Mouse (Mus musculus): Measurements from ENCODE around the gene Vmn1r207-ps. TPM values are rescaled to one million over a fixed set of nuclear protein-coding genes. Genes with fewer than 3 reads are reported as not detected.
"Not testable (repeated sequence)": the region's sequence is repeated elsewhere in the genome, so short reads cannot be mapped to it uniquely, and the experiment has no call there.

Vmn1r207-ps gene
- polyA plus RNA-seq (2012; rRNA removed) (not detected in 2 replicates), polyA plus RNA-seq (2014; fragmentation: Nextera tagmentation; extraction: Ambion mirVana) (not detected in 2 replicates)

- not testable (repeated sequence) for H3K27me3 ChIP-seq (ENCODE audit: control insufficient read depth, insufficient read depth, low read length); H3K4me3 ChIP-seq (replicated peaks; ENCODE audit: low read length); H3K9me3 ChIP-seq (ENCODE audit: control insufficient read depth, low read length); DNase-seq (ENCODE audit: low spot score); H3K4me1 ChIP-seq (ENCODE audit: control insufficient read depth, insufficient read depth, low read length); ATAC-seq (ENCODE audit: low FRiP score, low read depth); H3K4me2 ChIP-seq (replicated peaks; ENCODE audit: low read depth, low read length, severe bottlenecking); H3K27ac ChIP-seq (replicated peaks; ENCODE audit: low read depth, low read length); H3K9ac ChIP-seq (ENCODE audit: low read depth, low read length, severe bottlenecking); H3K36me3 ChIP-seq (ENCODE audit: control insufficient read depth, insufficient read depth, low read length)
Measured at GRCm38 (mm10) chr13:22729529-22729928, at the start of gene Vmn1r207-ps. TSS of gene Vmn1r207-ps (minus strand) at chr13:22729629.

GRCm38 (mm10) chr13:22777300-22777699, 47.9 kb upstream of the Vmn1r207-ps start, which contains the start of gene Vmn1r208:
TSS of gene Vmn1r208 (minus strand) at chr13:22777400.
- no CpG with 5 or more reads among the region's 7 CpGs for WGBS

GRCm38 (mm10) chr13:22771592-22771991, 42.2 kb upstream of the Vmn1r207-ps start:
- H3K4me3 ChIP-seq (replicated peaks; ENCODE audit: low read length); H3K27ac ChIP-seq (replicated peaks; ENCODE audit: low read depth, low read length); H3K9me3 ChIP-seq (ENCODE audit: control insufficient read depth, low read length); ATAC-seq (ENCODE audit: low FRiP score, low read depth); DNase-seq (ENCODE audit: low spot score); H3K36me3 ChIP-seq (ENCODE audit: control insufficient read depth, insufficient read depth, low read length); H3K27me3 ChIP-seq (ENCODE audit: control insufficient read depth, insufficient read depth, low read length); H3K9ac ChIP-seq (ENCODE audit: low read depth, low read length, severe bottlenecking); H3K4me1 ChIP-seq (ENCODE audit: control insufficient read depth, insufficient read depth, low read length); H3K4me2 ChIP-seq (replicated peaks; ENCODE audit: low read depth, low read length, severe bottlenecking): not testable (repeated sequence)
- 70% methylated on average over 1 of the region's 2 CpGs for WGBS

More at GRCm38 (mm10) chr13:22777300-22777699, 47.9 kb upstream of the Vmn1r207-ps start, which contains the start of gene Vmn1r208:
- not testable (repeated sequence) for H3K4me2 ChIP-seq (replicated peaks; ENCODE audit: low read depth, low read length, severe bottlenecking); ATAC-seq (ENCODE audit: low FRiP score, low read depth); H3K4me1 ChIP-seq (ENCODE audit: control insufficient read depth, insufficient read depth, low read length); H3K36me3 ChIP-seq (ENCODE audit: control insufficient read depth, insufficient read depth, low read length); DNase-seq (ENCODE audit: low spot score); H3K27ac ChIP-seq (replicated peaks; ENCODE audit: low read depth, low read length); H3K4me3 ChIP-seq (replicated peaks; ENCODE audit: low read length); H3K9ac ChIP-seq (ENCODE audit: low read depth, low read length, severe bottlenecking); H3K27me3 ChIP-seq (ENCODE audit: control insufficient read depth, insufficient read depth, low read length); H3K9me3 ChIP-seq (ENCODE audit: control insufficient read depth, low read length)

GRCm38 (mm10) chr13:22747524-22747923, 18.1 kb upstream of the Vmn1r207-ps start:
- H3K4me1 ChIP-seq (ENCODE audit: control insufficient read depth, insufficient read depth, low read length): no peaks in the 10 kb centered on the region
- ATAC-seq (ENCODE audit: low FRiP score, low read depth) (no peak), DNase-seq (ENCODE audit: low spot score) (no peak)
- no peaks in the 10 kb centered on the region for H3K27me3 ChIP-seq (ENCODE audit: control insufficient read depth, insufficient read depth, low read length)
- H3K4me2 ChIP-seq (replicated peaks; ENCODE audit: low read depth, low read length, severe bottlenecking): no peak overlapping the region
- no peaks in the 10 kb centered on the region for H3K36me3 ChIP-seq (ENCODE audit: control insufficient read depth, insufficient read depth, low read length)
- no peaks in the 10 kb centered on the region for H3K9me3 ChIP-seq (ENCODE audit: control insufficient read depth, low read length)
- no peak overlapping the region for H3K9ac ChIP-seq (ENCODE audit: low read depth, low read length, severe bottlenecking)
- no peak overlapping the region for H3K27ac ChIP-seq (replicated peaks; ENCODE audit: low read depth, low read length)
- no peak overlapping the region for H3K4me3 ChIP-seq (replicated peaks; ENCODE audit: low read length)
- no peak for TF ChIP-seq POLR2A (IDR thresholded peaks at IDR 0.05; ENCODE audit: borderline replicate concordance, extremely low read depth, insufficient read depth, insufficient read length)

GRCm38 (mm10) chr13:22706947-22707346, 22.5 kb downstream of the Vmn1r207-ps start:
- H3K36me3 ChIP-seq (ENCODE audit: control insufficient read depth, insufficient read depth, low read length); H3K9ac ChIP-seq (ENCODE audit: low read depth, low read length, severe bottlenecking); ATAC-seq (ENCODE audit: low FRiP score, low read depth); H3K4me2 ChIP-seq (replicated peaks; ENCODE audit: low read depth, low read length, severe bottlenecking); H3K27ac ChIP-seq (replicated peaks; ENCODE audit: low read depth, low read length); H3K4me1 ChIP-seq (ENCODE audit: control insufficient read depth, insufficient read depth, low read length); H3K9me3 ChIP-seq (ENCODE audit: control insufficient read depth, low read length); H3K27me3 ChIP-seq (ENCODE audit: control insufficient read depth, insufficient read depth, low read length); DNase-seq (ENCODE audit: low spot score); H3K4me3 ChIP-seq (replicated peaks; ENCODE audit: low read length): not testable (repeated sequence)

GRCm38 (mm10) chr13:22702951-22703350, 26.5 kb downstream of the Vmn1r207-ps start:
- H3K4me1 ChIP-seq (ENCODE audit: control insufficient read depth, insufficient read depth, low read length); H3K27ac ChIP-seq (replicated peaks; ENCODE audit: low read depth, low read length); H3K9ac ChIP-seq (ENCODE audit: low read depth, low read length, severe bottlenecking); DNase-seq (ENCODE audit: low spot score); H3K9me3 ChIP-seq (ENCODE audit: control insufficient read depth, low read length); H3K36me3 ChIP-seq (ENCODE audit: control insufficient read depth, insufficient read depth, low read length); H3K4me2 ChIP-seq (replicated peaks; ENCODE audit: low read depth, low read length, severe bottlenecking); H3K27me3 ChIP-seq (ENCODE audit: control insufficient read depth, insufficient read depth, low read length); ATAC-seq (ENCODE audit: low FRiP score, low read depth); H3K4me3 ChIP-seq (replicated peaks; ENCODE audit: low read length): not testable (repeated sequence)
- 58% methylated on average over 2 of the region's 2 CpGs for WGBS

Other genes with a start within 250 kb of the Vmn1r207-ps start
- gene Vmn1r202, start 224.2 kb downstream of the Vmn1r207-ps start, polyA plus RNA-seq (2012; rRNA removed): 0.01 TPM in 2 replicates
- gene Vmn1r202, start 224.2 kb downstream of the Vmn1r207-ps start, polyA plus RNA-seq (2014; fragmentation: Nextera tagmentation; extraction: Ambion mirVana): not detected in 2 replicates
- not detected in 2 replicates for gene Vmn1r203, start 211.5 kb downstream of the Vmn1r207-ps start, polyA plus RNA-seq (2012; rRNA removed)
- gene Vmn1r203, start 211.5 kb downstream of the Vmn1r207-ps start, polyA plus RNA-seq (2014; fragmentation: Nextera tagmentation; extraction: Ambion mirVana): not detected in 2 replicates
- gene Vmn1r204, start 176.4 kb downstream of the Vmn1r207-ps start, polyA plus RNA-seq (2012; rRNA removed): not detected in 2 replicates
- gene Vmn1r204, start 176.4 kb downstream of the Vmn1r207-ps start, polyA plus RNA-seq (2014; fragmentation: Nextera tagmentation; extraction: Ambion mirVana): not detected in 2 replicates
- gene Vmn1r205, start 136.6 kb downstream of the Vmn1r207-ps start, polyA plus RNA-seq (2012; rRNA removed): not detected in 2 replicates
- gene Vmn1r205, start 136.6 kb downstream of the Vmn1r207-ps start, polyA plus RNA-seq (2014; fragmentation: Nextera tagmentation; extraction: Ambion mirVana): not detected in 2 replicates
- not detected in 2 replicates for gene Vmn1r206, start 105.4 kb downstream of the Vmn1r207-ps start, polyA plus RNA-seq (2012; rRNA removed)
- gene Vmn1r206, start 105.4 kb downstream of the Vmn1r207-ps start, polyA plus RNA-seq (2014; fragmentation: Nextera tagmentation; extraction: Ambion mirVana): not detected in 2 replicates
- gene Vmn1r208, start 47.8 kb upstream of the Vmn1r207-ps start, polyA plus RNA-seq (2012; rRNA removed): not detected in 2 replicates
- gene Vmn1r208, start 47.8 kb upstream of the Vmn1r207-ps start, polyA plus RNA-seq (2014; fragmentation: Nextera tagmentation; extraction: Ambion mirVana): not detected in 2 replicates
- gene Vmn1r209, start 80.1 kb upstream of the Vmn1r207-ps start, polyA plus RNA-seq (2012; rRNA removed): not detected in 2 replicates
- not detected in 2 replicates for gene Vmn1r209, start 80.1 kb upstream of the Vmn1r207-ps start, polyA plus RNA-seq (2014; fragmentation: Nextera tagmentation; extraction: Ambion mirVana)
- gene Vmn1r210, start 101.7 kb upstream of the Vmn1r207-ps start, polyA plus RNA-seq (2012; rRNA removed): not detected in 2 replicates
- not detected in 2 replicates for gene Vmn1r210, start 101.7 kb upstream of the Vmn1r207-ps start, polyA plus RNA-seq (2014; fragmentation: Nextera tagmentation; extraction: Ambion mirVana)
- gene Vmn1r211, start 127.9 kb upstream of the Vmn1r207-ps start, polyA plus RNA-seq (2012; rRNA removed): not detected in 2 replicates
- not detected in 2 replicates for gene Vmn1r211, start 127.9 kb upstream of the Vmn1r207-ps start, polyA plus RNA-seq (2014; fragmentation: Nextera tagmentation; extraction: Ambion mirVana)
- gene Vmn1r212, start 154.6 kb upstream of the Vmn1r207-ps start, polyA plus RNA-seq (2012; rRNA removed): not detected in 2 replicates
- gene Vmn1r212, start 154.6 kb upstream of the Vmn1r207-ps start, polyA plus RNA-seq (2014; fragmentation: Nextera tagmentation; extraction: Ambion mirVana): not detected in 2 replicates

Measured in limb, embryonic 14.5 days (tissue).